Mouse (Mus musculus): ENCODE data around the gene Prf1. TPM values are rescaled to one million over a fixed set of nuclear protein-coding genes. Genes with fewer than 3 reads are reported as not detected.
A peak's percentile ranks its signal among the peaks of the same experiment; 100 is the strongest.

The Prf1 gene
- not detected for polyA plus RNA-seq (2021)

DNA sequence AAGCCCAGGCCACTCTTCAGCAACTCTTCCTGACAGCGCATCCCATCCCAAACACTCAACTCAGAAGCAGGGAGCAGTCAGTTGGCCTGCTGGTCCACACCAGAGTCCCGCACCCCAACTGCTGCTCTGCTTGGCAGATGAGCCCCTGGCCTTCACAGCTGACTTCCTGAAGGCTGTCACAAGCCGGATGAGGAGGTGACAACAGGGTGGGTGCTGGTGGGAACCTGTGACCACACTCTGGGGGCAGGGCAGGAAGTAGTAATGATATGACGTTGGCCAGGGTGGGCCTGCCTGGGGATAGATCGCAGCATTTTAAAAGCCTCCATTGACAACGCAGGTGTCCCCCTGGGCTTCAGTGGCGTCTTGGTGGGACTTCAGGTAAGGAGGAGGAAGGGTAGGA, at the start of gene Prf1:
Gene Prf1, plus strand, starts transcription at position 357 of the 400 bp plus-strand sequence.
- in situ Hi-C loops (cut with MboI; ENCODE audit: low pct_unique_long_range_greater_than_20kb), result no loop called here
- ChIA-PET POLR2A (no interaction called here), CTCF (interaction anchor here (1.1 kb wide), 1 partner anchor 18 kb away, joined by 3 read pairs; no protein-coding TSS in a partner anchor)
- no peak for DNase-seq (ENCODE audit: low read depth, low spot score)
- ATAC-seq, result no peak
- H3K27me3 ChIP-seq, result no peaks in the 10 kb centered on the region
- no peak for TF ChIP-seq CTCF (IDR thresholded peaks at IDR 0.05)

DNA sequence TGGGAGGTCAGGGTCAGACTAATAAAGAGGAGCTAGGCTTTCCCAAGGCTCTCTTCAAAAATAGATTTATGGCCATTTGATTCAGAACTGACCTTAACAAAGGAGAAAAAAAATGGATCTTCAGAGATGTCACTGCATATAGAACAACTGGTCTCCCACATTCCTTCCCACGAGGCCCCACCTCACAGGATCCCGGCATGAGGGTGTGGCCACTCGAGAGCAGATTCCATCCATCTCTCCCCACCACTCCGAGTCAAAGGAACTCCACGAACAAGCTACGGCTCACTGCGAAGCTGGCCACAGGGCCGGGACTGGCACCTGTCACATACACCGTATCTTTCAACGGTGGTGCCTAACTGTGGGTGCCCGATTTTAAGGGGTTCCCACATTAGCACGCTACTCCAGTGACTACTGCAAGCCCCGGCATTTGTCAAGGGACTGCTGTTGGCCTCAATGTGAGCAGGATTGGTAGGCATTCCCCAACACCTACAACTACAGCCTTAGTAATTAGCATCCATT, 49.0 kb upstream of the Prf1 start:
- POLR2A ChIA-PET, result no interaction called here
- in situ Hi-C loops (cut with MboI; ENCODE audit: low pct_unique_long_range_greater_than_20kb), result no loop called here
- no peak for DNase-seq (ENCODE audit: low read depth, low spot score)
- no peaks in the 10 kb centered on the region for H3K27me3 ChIP-seq
- CTCF ChIA-PET, result interaction anchor here (1.4 kb wide), 1 partner anchor 58 kb away, joined by 3 read pairs; no protein-coding TSS in a partner anchor
- TF ChIP-seq CTCF (IDR thresholded peaks at IDR 0.05), result no peak
- no peak for ATAC-seq

DNA sequence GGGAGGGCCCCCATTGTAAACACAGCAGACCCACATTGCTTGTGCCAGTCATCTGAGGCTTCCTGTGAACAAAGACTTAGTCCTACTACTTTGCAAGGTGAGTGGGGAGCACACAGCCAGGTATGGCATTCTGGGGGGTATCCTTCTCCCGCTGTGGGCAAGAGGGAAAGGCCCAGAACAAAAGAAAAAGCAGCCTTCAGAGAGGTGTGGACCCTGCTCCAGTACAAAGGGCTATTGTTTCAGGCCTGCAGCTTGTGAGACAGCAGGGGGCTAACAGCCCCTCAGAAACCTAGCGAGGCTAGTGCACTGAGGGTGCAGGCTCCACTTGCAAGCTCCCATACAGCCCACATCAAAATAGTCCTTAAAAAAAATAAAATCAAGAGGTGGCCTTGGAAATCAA, 47.7 kb upstream of the Prf1 start:
- CTCF ChIA-PET, result no interaction called here
- in situ Hi-C loops (cut with MboI; ENCODE audit: low pct_unique_long_range_greater_than_20kb), result no loop called here
- DNase-seq (ENCODE audit: low read depth, low spot score) (no peak), ATAC-seq (no peak)
- POLR2A ChIA-PET, result no interaction called here
- no peak for TF ChIP-seq CTCF (IDR thresholded peaks at IDR 0.05)
- no peaks in the 10 kb centered on the region for H3K27me3 ChIP-seq

DNA sequence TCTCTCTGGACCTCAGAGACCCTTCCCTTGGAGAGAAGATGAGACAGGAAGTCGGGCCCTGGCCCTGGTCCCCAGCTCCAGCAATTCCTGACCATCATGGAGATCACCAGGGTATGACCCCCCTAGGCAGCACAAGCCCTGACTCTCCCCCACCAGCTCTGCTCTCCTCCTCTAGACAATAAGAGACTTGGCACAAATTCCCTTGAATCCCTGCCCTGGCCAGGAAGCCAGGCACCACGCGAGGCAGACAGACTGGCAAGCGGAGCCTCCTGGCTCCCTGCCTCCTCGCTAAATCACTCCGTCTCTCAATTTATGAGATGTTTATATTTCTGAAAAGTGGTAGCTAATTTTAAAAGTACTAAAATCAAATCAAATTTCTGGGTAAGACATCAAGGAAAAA, 42.9 kb upstream of the Prf1 start:
- no peak for TF ChIP-seq CTCF (IDR thresholded peaks at IDR 0.05)
- in situ Hi-C loops (cut with MboI; ENCODE audit: low pct_unique_long_range_greater_than_20kb), result no loop called here
- ChIA-PET CTCF (interaction anchor here (1.3 kb wide), 1 partner anchor 43 kb away, joined by 3 read pairs; no protein-coding TSS in a partner anchor), POLR2A (interaction anchor here (0.6 kb wide), 1 partner anchor 68 kb away, joined by 4 read pairs; no protein-coding TSS in a partner anchor)
- DNase-seq (ENCODE audit: low read depth, low spot score) (no peak), ATAC-seq (no peak)
- H3K27me3 ChIP-seq, result no peaks in the 10 kb centered on the region

DNA sequence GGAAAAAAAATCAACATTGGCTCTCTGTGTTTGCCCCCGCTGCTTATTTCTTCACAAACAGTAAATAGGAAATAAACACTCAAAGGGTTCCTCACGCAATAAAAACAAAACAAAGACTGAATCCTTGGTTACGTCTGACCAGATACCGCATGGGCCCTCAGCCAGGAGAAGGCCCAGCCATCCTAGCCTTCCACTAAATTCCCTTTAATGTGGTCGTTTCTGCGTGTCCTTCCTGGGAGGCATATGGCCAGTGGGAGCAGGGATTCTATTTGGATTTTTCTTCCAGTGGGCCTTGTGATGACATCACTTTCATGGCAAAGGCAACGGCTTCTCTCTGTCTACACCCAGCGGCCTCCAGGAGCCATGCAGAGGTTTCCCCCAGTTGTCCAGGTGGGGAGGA, 42.4 kb upstream of the Prf1 start:
- H3K27me3 ChIP-seq, result no peaks in the 10 kb centered on the region
- no peak for ATAC-seq
- ChIA-PET CTCF (interaction anchor here (1.3 kb wide), 1 partner anchor 43 kb away, joined by 3 read pairs; no protein-coding TSS in a partner anchor), POLR2A (interaction anchor here (0.6 kb wide), 1 partner anchor 68 kb away, joined by 4 read pairs; no protein-coding TSS in a partner anchor)
- in situ Hi-C loops (cut with MboI; ENCODE audit: low pct_unique_long_range_greater_than_20kb), result no loop called here
- no peak for TF ChIP-seq CTCF (IDR thresholded peaks at IDR 0.05)
- no peak for DNase-seq (ENCODE audit: low read depth, low spot score)

DNA sequence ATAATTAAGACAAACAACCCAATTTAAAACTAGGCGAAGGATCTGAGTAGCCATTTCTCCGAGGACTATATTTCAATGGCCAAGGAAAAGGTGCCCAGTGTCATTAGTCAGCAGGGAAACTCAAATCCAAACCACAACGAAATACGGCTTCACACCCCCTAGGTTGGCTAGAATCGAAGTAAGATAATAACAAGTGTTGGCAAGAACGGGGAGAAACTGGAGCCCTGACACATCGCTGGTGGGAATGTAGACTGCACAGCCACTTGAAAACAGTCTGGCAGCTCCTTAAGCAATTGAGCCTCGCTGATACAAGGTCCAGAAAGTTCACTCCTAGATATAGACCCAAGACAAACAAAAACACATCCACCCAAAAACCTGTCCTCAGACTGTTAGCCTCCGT, 41.0 kb upstream of the Prf1 start:
- ATAC-seq, result no peak

DNA sequence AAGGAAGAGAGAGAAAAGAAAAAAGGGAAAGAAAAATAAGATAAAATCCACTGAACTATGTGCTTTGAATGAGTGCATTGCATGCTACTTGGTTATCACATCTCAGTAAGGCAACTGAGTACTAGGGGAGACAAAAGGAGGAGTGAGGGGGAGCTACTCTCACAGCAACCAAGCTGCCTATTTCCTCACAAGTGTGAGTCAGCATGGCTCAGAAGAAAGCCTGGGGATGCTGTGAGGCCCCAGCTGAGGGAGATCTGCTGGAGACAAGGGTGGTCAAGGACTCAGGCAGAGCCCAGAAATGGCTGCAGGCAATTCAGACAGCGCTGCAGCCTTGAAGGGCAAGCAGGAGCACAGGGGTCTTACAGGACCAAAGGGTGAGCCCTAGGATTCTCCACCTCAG, 39.5 kb upstream of the Prf1 start:
- DNase-seq (ENCODE audit: low read depth, low spot score) (no peak), ATAC-seq (peak; percentile 78)
- CTCF ChIA-PET, result interaction anchor here (1.3 kb wide), 1 partner anchor 46 kb away, joined by 3 read pairs; no protein-coding TSS in a partner anchor
- H3K27me3 ChIP-seq, result no peaks in the 10 kb centered on the region
- no peak for TF ChIP-seq CTCF (IDR thresholded peaks at IDR 0.05)
- POLR2A ChIA-PET, result interaction anchor here (0.6 kb wide), 1 partner anchor 663 kb away, joined by 5 read pairs; no protein-coding TSS in a partner anchor
- in situ Hi-C loops (cut with MboI; ENCODE audit: low pct_unique_long_range_greater_than_20kb), result no loop called here

More for the DNA sequence above, 41.0 kb upstream of the Prf1 start:
- no peak for TF ChIP-seq CTCF (IDR thresholded peaks at IDR 0.05)
- POLR2A ChIA-PET, result no interaction called here
- H3K27me3 ChIP-seq, result no peaks in the 10 kb centered on the region
- no peak for DNase-seq (ENCODE audit: low read depth, low spot score)
- in situ Hi-C loops (cut with MboI; ENCODE audit: low pct_unique_long_range_greater_than_20kb), result no loop called here
- CTCF ChIA-PET, result no interaction called here

DNA sequence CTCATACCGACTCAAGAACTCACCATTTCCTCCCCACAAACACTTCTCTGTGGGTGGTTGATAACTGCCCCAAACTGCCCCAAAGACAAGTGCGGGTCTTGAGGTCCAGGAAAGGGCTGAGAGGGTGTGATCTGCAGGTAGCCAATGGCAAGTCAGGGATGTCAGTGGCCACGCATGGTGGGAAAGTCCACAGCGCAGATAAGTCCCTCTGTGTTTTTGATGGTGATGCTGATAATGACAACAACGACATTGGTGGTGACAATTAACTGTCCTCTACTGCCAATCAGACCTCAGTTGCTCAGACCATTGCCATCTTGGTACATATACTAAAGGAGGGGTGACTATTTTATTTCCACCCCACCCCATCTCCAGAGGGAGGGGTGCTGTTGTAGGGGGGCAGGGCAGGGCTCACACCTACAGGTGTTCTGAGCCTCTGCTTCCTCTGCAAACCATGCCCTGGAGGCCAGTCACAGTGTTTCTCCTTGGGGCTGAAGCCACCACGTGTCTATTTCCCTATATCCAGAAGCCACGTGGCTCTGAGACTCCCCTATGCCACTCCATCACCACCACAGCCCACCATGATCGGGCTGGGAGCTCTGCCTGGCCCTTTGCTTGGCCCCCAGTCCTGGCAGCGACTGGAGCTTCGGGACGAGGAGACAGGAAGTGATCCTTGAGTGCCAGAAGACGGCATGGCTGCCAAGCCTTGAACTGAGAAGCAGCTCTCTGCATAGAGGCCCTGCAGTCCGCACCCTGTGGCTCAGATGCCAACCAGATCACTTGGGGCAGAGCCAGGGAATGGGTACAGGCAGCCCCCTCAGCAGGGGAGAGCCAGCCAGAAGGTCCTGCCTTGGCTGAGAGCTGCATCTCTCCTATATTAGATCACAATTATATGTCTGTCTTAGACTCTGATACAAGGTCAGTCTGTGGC, 36.1 kb upstream of the Prf1 start:
- TF ChIP-seq CTCF (IDR thresholded peaks at IDR 0.05), result no peak
- in situ Hi-C loops (cut with MboI; ENCODE audit: low pct_unique_long_range_greater_than_20kb), result no loop called here
- no peaks in the 10 kb centered on the region for H3K27me3 ChIP-seq
- DNase-seq (ENCODE audit: low read depth, low spot score), result no peak
- ChIA-PET POLR2A (no interaction called here), CTCF (no interaction called here)
- no peak for ATAC-seq

DNA sequence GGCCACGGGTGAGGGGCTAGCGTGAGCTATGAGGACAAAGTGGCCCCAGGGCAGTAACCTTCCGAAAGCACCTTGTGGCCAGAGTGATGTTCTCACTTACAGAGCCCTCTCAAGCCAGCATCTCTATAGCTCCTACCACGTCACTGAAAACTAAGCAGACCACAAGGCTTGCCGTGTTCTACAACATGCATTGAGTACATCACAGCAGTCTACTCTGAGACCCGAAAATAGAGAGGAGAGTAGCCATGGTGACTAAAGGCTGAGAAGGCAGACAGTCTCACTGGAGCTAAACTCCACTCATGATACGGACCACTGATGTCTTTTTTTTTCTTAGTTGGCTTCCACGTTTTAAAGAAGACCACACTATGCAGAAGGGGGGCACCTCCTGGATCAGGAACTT, 34.0 kb upstream of the Prf1 start:
- ChIA-PET POLR2A (interaction anchor here (0.5 kb wide), 1 partner anchor 801 kb away, joined by 4 read pairs; no protein-coding TSS in a partner anchor), CTCF (interaction anchor here (1.8 kb wide), 1 partner anchor 11 kb away, joined by 3 read pairs; no protein-coding TSS in a partner anchor)
- no peaks in the 10 kb centered on the region for H3K27me3 ChIP-seq
- in situ Hi-C loops (cut with MboI; ENCODE audit: low pct_unique_long_range_greater_than_20kb), result no loop called here
- no peak for DNase-seq (ENCODE audit: low read depth, low spot score)
- no peak for TF ChIP-seq CTCF (IDR thresholded peaks at IDR 0.05)
- ATAC-seq, result no peak

DNA sequence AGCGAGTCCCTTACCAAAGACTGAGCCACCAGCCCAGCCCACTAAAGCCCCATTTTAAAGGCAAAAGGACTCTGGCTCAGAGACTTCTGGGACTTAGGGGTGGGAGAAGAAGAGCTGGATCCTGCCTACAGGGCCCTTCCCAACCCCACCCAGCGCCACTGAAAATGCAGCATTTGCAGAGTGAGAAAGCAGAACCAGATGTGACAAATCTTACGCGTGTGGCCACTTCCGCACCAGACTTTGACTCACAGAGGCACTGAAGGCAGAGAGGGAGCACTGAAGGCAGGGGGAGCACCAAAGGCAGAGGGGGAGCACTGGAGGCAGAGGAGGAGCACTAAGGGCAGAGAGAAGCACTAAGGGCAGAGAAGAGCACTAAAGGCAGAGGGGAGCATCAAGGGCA, 30.3 kb upstream of the Prf1 start:
- ChIA-PET CTCF (no interaction called here), POLR2A (no interaction called here)
- no peak for DNase-seq (ENCODE audit: low read depth, low spot score)
- in situ Hi-C loops (cut with MboI; ENCODE audit: low pct_unique_long_range_greater_than_20kb), result no loop called here
- H3K27me3 ChIP-seq, result no peaks in the 10 kb centered on the region
- no peak for TF ChIP-seq CTCF (IDR thresholded peaks at IDR 0.05)
- no peak for ATAC-seq

All from Patski (cell line).